Mouse (Mus musculus) bone marrow macrophage, adult 2 months (primary cell): Measurements from ENCODE around the gene Gnptg. TPM values are rescaled to one million over a fixed set of nuclear protein-coding genes. Genes with fewer than 3 reads are reported as not detected.
"Not testable (repeated sequence)": the region's sequence is repeated elsewhere in the genome, so short reads cannot be mapped to it uniquely, and the experiment has no call there.

Source experiments
- H3K27ac ChIP-seq: 2 replicates; pipeline ENCODE4 v1.5.1; 2012; ENCODE audit warnings: low read depth, low read length; ENCODE audit not compliant: insufficient read depth
- H3K4me1 ChIP-seq: 2 replicates; pipeline ENCODE4 v1.6.1; 2012; ENCODE audit warnings: low read length; ENCODE audit not compliant: control insufficient read depth, insufficient read depth
- H3K4me3 ChIP-seq: 2 replicates; pipeline ENCODE4 v1.5.1; 2012; ENCODE audit warnings: mild to moderate bottlenecking, low read length, moderate library complexity; ENCODE audit not compliant: insufficient read depth
- CTCF ChIP-seq: IDR thresholded peaks from 2 replicates; pipeline ENCODE4 v1.5.1; 2012; ENCODE audit warnings: low read depth, mild to moderate bottlenecking, low read length, moderate library complexity
- POLR2A ChIP-seq: IDR thresholded peaks from 2 replicates; pipeline ENCODE4 v1.6.1; 2012; ENCODE audit warnings: mild to moderate bottlenecking, low read depth, low read length, borderline replicate concordance
- polyA plus RNA-seq: library from polyadenylated mRNA; stranded (reverse); fragments of >200 nt; gene quantifications from 2 replicates; pipeline ENCODE4 v1.2.4, GENCODE M21; 2012; ENCODE audit not compliant: missing spikeins, insufficient read depth, insufficient read length

Gnptg gene
- polyA plus RNA-seq, 1 experiment = 40.5 TPM

DNA sequence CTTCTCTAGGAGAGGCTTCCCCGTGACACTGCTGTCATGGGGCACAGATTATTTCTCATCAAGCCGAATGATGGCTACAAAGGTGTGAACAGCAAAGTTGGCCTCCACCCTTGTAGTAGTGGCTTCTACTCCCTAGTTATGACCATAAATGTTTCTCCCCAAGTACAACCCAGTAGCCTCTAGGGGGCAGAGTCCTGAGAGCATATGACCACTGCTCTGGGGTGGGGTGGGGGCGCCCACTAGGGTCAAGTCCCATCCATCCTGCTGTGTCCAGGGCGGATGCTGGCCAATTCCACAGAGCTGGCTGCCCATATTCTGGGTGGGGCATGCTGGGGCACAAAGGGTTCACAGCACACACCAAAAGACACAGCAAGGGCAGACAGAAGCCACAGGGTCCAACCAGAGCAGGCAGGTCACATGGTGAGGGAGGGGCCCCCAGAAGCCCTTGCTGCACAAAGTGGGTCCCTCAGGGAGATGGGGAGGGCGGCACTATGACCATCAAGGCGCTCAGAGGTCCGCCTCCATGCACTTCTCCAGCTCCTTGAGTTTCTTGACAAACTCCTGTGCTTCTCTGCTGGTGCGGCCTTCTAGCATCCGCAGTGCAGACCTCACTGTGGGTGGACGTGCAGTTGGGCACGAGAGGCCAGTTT, 3.3 kb upstream of the Gnptg start:
- no peak overlapping the region for H3K4me3 ChIP-seq
- H3K27ac ChIP-seq = no peak overlapping the region
- peaks cover 6% of the 10 kb centered on the region for H3K4me1 ChIP-seq
- no peak for TF ChIP-seq CTCF
- no peak for TF ChIP-seq POLR2A

DNA sequence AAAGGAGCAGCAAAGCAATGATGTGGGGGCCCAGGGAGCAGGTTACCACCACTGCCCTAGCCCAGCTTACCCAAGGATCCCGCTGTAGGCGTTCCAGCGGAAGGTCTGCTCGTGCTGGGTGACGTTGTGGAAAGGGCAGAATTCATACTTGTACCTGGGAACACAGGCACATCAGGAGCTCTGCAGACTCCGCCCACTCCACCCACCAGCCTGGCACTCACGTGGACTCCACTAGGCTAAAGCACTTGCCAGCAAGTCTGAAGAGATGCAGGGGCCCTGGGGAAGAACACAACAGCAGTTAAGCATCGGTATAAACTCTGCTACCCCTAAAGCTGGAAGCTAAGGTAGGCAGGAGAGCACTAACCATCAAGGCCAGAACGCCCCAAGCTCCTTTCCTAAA, 4.3 kb downstream of the Gnptg start:
- Histone ChIP-seq H3K4me1 (peaks cover 3% of the 10 kb centered on the region), H3K4me3 (no peak overlapping the region), H3K27ac (no peak overlapping the region)
- TF ChIP-seq POLR2A (no peak), CTCF (no peak)

DNA sequence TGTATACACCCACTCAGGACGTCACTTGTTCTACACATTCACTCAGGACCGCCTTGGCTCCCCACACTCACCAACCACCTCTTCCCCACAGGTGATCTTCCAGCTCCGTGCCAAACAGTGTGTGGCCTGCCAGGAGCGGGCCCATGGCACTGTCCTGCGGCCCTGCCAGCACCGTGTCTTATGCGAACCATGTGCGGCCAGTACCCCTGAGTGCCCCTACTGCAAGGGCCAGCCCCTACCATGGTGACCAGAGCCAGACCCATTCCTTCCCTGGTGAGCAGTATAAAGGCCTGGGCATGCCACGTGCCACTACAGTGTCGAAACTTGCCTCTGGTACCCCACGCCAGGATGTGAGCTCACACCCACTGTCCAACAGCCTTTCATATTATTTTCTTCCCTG, 8.3 kb downstream of the Gnptg start:
- not testable (repeated sequence) for H3K4me3 ChIP-seq, H3K4me1 ChIP-seq, H3K27ac ChIP-seq

DNA sequence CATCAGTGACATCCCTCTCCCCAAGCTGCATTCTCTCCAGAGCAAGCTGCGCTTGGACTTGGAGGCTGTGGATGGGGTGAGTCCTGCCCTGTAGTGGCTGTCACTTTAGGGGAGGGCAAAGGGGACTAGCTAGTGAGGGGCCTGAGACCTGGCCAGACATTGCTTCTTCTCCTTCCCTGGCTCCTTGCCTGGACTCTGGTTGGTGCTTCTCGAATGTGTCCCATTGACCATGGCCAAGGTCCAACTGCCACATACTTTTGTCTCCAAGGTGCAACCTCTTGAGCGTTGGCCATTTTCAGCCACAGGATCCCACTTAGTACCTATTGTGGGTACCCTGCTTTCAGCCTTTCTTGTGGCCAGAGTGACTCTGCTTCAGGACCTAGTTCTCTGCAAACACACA, 9.2 kb downstream of the Gnptg start:
- H3K27ac ChIP-seq = no peak overlapping the region
- no peak for TF ChIP-seq POLR2A
- TF ChIP-seq CTCF = no peak
- no peak overlapping the region for H3K4me3 ChIP-seq
- H3K4me1 ChIP-seq = no peaks in the 10 kb centered on the region

DNA sequence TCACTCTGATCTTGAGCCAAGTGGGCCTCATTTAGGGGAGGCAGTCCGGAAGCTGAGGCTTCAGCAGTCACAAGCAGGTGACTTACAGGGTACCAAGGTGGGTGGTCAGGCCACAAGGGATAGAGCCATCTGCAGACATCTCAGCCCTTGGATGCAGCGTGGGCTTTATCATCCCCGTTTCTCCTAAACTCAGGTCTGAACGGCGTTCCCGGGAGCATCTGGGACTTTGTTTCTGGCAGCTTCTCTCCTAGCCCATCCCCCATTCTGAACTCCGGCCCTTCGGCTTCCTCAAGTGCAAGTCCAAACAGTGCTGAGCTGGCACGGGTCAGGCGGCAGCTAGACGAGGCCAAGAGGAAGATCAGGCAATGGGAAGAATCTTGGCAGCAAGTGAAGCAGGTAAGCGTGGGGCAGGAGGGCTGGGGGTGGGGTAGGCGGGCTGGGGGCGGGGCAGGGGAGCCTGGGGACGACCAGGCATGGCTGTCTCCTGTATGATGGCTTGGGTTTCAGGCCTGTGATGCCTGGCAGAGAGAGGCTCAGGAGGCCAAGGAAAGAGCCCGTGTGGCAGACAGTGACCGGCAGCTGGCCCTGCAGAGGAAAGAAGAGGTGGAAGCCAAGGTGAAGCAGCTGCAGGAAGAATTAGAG, 9.8 kb downstream of the Gnptg start:
- not testable (repeated sequence) for H3K27ac ChIP-seq, H3K4me3 ChIP-seq, H3K4me1 ChIP-seq

DNA sequence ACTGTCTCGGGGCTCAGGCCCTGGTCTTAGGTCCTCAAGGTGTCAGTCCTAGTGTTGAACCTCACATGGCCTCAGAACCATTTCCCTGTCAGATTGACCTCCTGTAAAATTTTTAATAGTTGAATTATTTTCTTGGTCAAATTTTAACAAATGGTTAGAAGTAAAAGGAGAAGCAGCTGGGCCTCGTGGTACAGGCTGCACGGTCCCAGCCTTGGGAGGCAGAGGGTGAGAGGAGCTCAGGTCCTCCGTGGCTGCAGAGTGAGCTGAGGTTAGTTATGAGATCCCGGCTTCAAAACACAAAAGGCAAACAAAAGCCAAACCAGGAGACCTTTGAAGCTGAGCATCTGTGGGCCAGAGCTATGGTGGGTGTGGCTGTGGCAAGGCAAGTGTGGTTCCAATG, 11.9 kb downstream of the Gnptg start:
- Histone ChIP-seq H3K4me3 (no peak overlapping the region), H3K27ac (no peak overlapping the region), H3K4me1 (peaks cover 15% of the 10 kb centered on the region)
- no peak for TF ChIP-seq POLR2A
- TF ChIP-seq CTCF = no peak

DNA sequence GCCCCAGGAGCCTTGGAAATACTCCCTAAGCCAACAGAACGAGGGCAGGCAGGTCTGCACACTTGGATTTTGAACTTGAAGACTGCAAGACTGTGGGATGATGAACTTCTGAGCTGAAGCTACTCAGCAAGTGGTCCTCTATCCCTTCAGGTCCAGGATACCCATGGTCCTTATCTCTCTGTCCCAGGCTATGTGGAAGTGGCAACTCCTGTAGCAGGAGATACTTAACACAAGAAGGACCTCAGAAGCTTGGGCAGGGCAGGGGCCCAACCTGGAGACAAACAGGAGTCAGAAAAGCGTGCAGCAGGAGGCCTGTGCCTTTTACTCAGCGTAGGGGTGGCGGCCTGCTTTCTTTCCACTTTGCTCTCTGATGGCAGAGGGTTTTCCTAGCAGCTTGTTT, 14.3 kb downstream of the Gnptg start:
- H3K4me3 ChIP-seq = no peak overlapping the region

DNA sequence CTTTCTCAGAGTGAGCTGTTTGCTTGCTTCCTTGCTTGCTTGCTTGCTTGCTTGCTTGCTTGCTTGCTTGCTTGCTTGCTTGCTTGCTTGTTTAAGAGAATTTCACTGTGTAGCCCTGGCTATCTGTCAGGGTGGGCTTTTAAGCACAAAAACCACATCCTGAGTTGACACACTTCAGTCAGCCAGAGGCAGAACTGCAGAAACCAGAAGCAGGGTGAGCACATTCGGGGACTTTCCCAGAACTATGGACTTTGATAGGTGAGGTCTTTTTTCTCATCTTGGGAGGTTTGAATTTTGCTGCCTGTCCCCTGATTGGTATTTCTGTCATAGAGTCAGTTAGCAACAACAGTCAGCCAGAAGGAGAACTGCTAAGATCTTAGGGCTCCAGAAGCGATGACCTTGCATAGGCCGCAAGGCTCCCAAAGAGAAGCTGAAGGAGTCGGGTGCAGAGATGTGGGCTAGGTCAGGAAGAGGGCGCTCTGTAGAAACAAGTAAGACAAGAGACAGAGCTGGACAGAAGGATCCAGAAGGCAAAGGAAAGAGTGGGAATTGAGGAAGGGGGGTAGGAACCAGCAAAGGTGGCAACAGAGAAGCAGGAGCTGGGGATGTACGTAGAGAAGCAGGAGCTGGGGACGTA, 15.2 kb downstream of the Gnptg start:
- Histone ChIP-seq H3K27ac (no peak overlapping the region), H3K4me3 (no peak overlapping the region), H3K4me1 (peaks cover 20% of the 10 kb centered on the region)
- TF ChIP-seq CTCF = no peak
- TF ChIP-seq POLR2A = no peak

More for the DNA sequence above, 14.3 kb downstream of the Gnptg start:
- Histone ChIP-seq H3K4me1 (peaks cover 20% of the 10 kb centered on the region), H3K27ac (no peak overlapping the region)
- TF ChIP-seq CTCF (no peak), POLR2A (no peak)

DNA sequence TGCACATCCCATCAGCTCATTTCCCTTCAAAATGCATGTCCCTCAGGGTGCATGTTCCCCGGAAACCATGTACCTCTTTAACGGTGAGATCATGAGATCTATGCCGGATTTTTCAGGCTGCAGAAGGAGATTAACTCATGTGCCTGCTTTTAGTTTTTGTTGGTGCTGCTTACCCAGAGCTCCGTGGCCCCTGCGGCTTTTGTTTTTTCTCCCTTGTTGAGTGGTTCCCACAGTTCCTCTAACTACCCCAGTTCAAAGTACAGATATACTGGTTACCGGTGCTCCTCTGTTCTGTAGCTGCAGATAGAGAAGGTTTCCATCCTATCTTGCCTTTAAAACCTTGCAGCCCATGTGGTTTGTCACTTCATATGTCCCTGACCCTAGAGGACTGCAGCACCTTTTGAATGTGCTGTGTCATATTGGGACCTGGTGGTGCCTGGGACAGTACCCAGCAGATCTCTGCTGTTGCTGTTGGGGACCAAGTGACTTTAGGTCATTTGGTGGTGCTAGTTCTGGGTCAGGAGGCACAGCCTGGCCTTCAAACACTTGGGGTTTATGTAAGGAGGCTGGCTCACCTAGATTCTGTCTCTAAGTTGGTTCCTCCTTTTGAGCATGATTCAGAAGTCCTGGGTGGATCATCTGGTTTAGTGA, 16.8 kb downstream of the Gnptg start:
- TF ChIP-seq POLR2A = no peak
- no peak for TF ChIP-seq CTCF
- Histone ChIP-seq H3K4me3 (0 out of 2 replicates have a peak overlapping the region, but pooled peaks have one; percentile 41), H3K4me1 (peaks cover 20% of the 10 kb centered on the region), H3K27ac (no peak overlapping the region)

DNA sequence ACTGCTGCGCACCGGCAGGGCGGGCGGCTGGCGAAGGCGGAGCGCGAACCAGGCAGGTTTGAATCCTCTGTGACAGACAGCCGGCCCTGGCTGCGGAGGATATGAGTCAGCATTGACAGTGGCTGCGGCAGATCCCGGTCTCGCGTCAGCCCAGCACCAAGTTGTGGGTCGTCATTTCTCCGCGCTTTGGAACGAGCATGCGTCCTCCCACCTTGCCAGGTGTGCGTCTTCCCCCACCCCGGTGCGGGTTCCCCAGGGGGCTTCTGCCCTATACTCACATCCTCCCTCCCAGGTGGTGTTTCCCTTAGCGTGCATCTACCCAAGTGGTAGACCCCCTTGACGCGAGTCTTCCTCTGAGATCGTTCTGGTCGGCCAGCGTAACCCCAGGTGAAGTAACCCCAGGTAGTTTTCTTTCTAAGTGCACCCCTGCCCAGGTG, 17.4 kb downstream of the Gnptg start:
- H3K27ac ChIP-seq = not testable (repeated sequence)
- Histone ChIP-seq H3K4me3 (peak overlapping the region; percentile 41), H3K4me1 (peaks cover 20% of the 10 kb centered on the region)
